Mouse (Mus musculus): ENCODE data around the gene Slc35g1.

DNA sequence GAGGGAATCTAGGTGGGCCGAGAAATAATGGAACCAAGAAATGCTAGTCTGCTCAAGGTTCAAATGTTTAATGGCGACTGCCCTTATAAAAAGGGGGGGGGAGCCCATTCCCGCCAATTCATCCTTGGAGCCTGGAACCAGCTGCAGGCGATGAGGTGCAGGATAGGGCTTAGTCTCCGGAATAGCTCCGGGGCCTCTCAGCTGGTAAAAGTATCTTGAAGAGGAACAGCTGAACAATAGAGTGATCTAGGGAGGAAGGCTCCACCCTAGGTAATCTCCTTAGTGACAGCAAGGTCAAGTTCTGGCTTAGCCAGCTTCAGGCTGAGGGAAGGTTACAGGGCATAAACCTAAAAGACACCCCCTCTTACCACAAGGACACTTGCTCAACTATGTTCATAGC is 18.1 kb downstream of the Slc35g1 start:
- TF ChIP-seq CTCF (IDR thresholded peaks at IDR 0.05; ENCODE audit: control insufficient read depth, insufficient read depth, insufficient replicate concordance, low read depth, low read length), result no peak
- no peak for TF ChIP-seq POLR2A (IDR thresholded peaks at IDR 0.05; ENCODE audit: control insufficient read depth, low read depth, low read length)

Data from testis, adult 2 months (tissue).